Mouse (Mus musculus): ENCODE data around the gene Uaca. TPM values are rescaled to one million over a fixed set of nuclear protein-coding genes. Genes with fewer than 3 reads are reported as not detected.
A peak's percentile ranks its signal among the peaks of the same experiment; 100 is the strongest.

Uaca gene
- polyA plus RNA-seq, 1 experiment from 2014 or later, result 23.5 TPM

DNA sequence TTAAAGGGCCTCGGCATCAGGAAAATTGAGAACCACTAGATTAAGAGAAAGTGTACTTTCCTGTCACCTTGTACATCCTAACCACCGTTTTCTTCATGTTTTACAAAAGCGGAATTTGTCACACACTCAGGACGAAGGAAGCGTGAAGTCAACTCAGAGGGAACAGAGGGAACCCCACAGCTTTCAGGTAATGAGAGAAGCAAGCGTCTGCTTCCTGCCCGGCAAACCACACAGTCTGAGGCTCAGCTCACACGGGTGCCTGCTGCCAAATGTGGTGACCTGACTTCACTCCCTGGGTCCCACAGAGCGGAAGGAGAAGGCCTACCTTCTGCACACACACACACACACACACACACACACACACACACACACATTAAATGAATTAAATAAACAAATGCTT, 64.7 kb downstream of the Uaca start:
- Histone ChIP-seq H3K9ac (replicated peaks; ENCODE audit: low read depth) (no peak overlapping the region), H3K27me3 (replicated peaks; ENCODE audit: insufficient read depth, low read length) (no peaks in the 10 kb centered on the region), H3K4me3 (ENCODE audit: low read depth, low read length) (no peak overlapping the region), H3K4me1 (ENCODE audit: insufficient read depth, low read depth, low read length) (no peaks in the 10 kb centered on the region), H3K9me3 (ENCODE audit: low read length) (no peaks in the 10 kb centered on the region), H3K36me3 (ENCODE audit: insufficient read depth, low read length) (peaks cover 7% of the 10 kb centered on the region), H3K27ac (ENCODE audit: low read length) (no peak overlapping the region), H3K4me2 (replicated peaks; ENCODE audit: low read depth, low read length) (no peak overlapping the region)
- WGBS, result 70% methylated on average over 9 of the region's 9 CpGs
- ATAC-seq (no peak), DNase-seq (ENCODE audit: low spot score) (no peak)
- TF ChIP-seq EP300 (IDR thresholded peaks at IDR 0.05), result no peak
- TF ChIP-seq CTCF (IDR thresholded peaks at IDR 0.05), result no peak

DNA sequence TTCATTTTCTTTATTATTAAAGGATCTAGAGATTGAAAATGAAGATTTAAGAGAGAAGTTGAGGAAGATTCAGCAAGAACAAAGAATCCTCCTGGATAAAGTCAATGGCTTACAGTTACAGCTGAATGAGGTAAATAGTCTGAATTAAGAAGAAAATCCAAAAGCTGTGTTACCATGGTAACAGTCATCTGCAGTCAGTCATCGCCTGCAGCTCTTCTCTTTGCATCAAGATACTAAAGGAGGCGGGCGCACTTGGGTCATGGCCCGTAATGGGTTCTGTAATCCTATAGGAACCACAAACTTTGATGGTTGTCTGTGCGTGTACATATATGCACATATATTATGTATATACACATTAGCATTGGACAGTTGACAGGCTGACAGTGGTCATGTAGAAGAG, 66.7 kb downstream of the Uaca start:
- WGBS, result 92% methylated on average over 5 of the region's 5 CpGs
- no peak overlapping the region for H3K27ac ChIP-seq (ENCODE audit: low read length)
- no peaks in the 10 kb centered on the region for H3K4me1 ChIP-seq (ENCODE audit: insufficient read depth, low read depth, low read length)
- no peak overlapping the region for H3K9ac ChIP-seq (replicated peaks; ENCODE audit: low read depth)
- no peaks in the 10 kb centered on the region for H3K9me3 ChIP-seq (ENCODE audit: low read length)
- no peak for TF ChIP-seq CTCF (IDR thresholded peaks at IDR 0.05)
- no peak overlapping the region for H3K4me2 ChIP-seq (replicated peaks; ENCODE audit: low read depth, low read length)
- ATAC-seq (no peak), DNase-seq (ENCODE audit: low spot score) (no peak)
- no peak overlapping the region for H3K4me3 ChIP-seq (ENCODE audit: low read depth, low read length)
- H3K27me3 ChIP-seq (replicated peaks; ENCODE audit: insufficient read depth, low read length), result no peaks in the 10 kb centered on the region
- H3K36me3 ChIP-seq (ENCODE audit: insufficient read depth, low read length), result peaks cover 3% of the 10 kb centered on the region

DNA sequence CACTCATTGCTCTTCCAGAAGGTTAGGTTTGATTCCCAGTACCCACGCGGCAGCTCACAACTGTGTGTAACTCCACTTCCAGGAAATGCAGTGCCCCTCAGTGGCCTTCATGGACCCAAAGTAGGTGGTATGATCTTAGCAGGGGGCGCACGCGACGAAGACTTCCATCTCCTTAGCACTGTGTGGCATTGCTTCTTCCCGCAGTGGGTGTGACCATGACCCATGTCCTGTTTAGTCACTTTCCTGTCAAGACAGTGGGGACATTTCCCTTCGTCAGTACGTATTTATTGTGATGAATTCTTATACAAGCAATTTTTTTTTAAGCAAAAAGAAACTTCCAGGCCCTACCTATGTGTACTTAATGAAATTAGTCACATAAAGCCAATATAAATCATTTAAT, 70.3 kb downstream of the Uaca start:
- peaks cover 3% of the 10 kb centered on the region for H3K36me3 ChIP-seq (ENCODE audit: insufficient read depth, low read length)
- peak; percentile 45 for TF ChIP-seq CTCF (IDR thresholded peaks at IDR 0.05)
- TF ChIP-seq EP300 (IDR thresholded peaks at IDR 0.05), result peak; percentile 89
- no peaks in the 10 kb centered on the region for H3K4me1 ChIP-seq (ENCODE audit: insufficient read depth, low read depth, low read length)
- ATAC-seq, result peak; percentile 85
- H3K9ac ChIP-seq (replicated peaks; ENCODE audit: low read depth), result no peak overlapping the region
- H3K4me3 ChIP-seq (ENCODE audit: low read depth, low read length), result no peak overlapping the region
- WGBS, result 63% methylated on average over 9 of the region's 9 CpGs
- no peaks in the 10 kb centered on the region for H3K27me3 ChIP-seq (replicated peaks; ENCODE audit: insufficient read depth, low read length)
- H3K27ac ChIP-seq (ENCODE audit: low read length), result no peak overlapping the region
- peak; percentile 41 for DNase-seq (ENCODE audit: low spot score)
- no peaks in the 10 kb centered on the region for H3K9me3 ChIP-seq (ENCODE audit: low read length)
- no peak overlapping the region for H3K4me2 ChIP-seq (replicated peaks; ENCODE audit: low read depth, low read length)

DNA sequence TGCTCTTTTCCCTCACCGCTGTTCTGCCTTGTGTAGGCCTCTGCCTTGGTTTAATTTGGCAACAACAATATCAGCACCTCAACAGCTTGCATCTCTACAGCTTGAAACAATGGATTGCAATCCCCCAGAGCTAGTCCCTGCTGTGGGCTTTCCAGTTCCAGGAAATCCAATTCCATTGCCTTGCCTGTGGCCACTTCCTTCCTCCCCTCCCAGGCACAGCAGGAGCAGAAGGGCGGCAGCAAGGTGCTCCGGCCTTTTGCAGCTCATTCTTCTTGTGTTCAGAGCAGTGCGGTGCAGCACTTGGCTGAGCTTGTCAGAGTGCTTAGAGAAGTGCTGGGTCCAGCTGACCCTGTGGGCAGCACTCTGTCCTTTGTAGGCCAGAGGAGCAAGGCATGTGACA, 71.5 kb downstream of the Uaca start:
- WGBS, result 53% methylated on average over 4 of the region's 4 CpGs
- ATAC-seq (peak; percentile 88), DNase-seq (ENCODE audit: low spot score) (peak; percentile 46)
- no peaks in the 10 kb centered on the region for H3K27me3 ChIP-seq (replicated peaks; ENCODE audit: insufficient read depth, low read length)
- peak; percentile 85 for TF ChIP-seq EP300 (IDR thresholded peaks at IDR 0.05)
- 0 out of 2 replicates have a peak, but pooled peaks have one; percentile 7 for TF ChIP-seq CTCF (IDR thresholded peaks at IDR 0.05)
- H3K4me1 ChIP-seq (ENCODE audit: insufficient read depth, low read depth, low read length), result no peaks in the 10 kb centered on the region
- H3K9ac ChIP-seq (replicated peaks; ENCODE audit: low read depth), result no peak overlapping the region
- H3K4me2 ChIP-seq (replicated peaks; ENCODE audit: low read depth, low read length), result no peak overlapping the region
- H3K9me3 ChIP-seq (ENCODE audit: low read length), result no peaks in the 10 kb centered on the region
- peak overlapping the region; percentile 77 for H3K27ac ChIP-seq (ENCODE audit: low read length)
- peaks cover 3% of the 10 kb centered on the region for H3K36me3 ChIP-seq (ENCODE audit: insufficient read depth, low read length)
- no peak overlapping the region for H3K4me3 ChIP-seq (ENCODE audit: low read depth, low read length)

DNA sequence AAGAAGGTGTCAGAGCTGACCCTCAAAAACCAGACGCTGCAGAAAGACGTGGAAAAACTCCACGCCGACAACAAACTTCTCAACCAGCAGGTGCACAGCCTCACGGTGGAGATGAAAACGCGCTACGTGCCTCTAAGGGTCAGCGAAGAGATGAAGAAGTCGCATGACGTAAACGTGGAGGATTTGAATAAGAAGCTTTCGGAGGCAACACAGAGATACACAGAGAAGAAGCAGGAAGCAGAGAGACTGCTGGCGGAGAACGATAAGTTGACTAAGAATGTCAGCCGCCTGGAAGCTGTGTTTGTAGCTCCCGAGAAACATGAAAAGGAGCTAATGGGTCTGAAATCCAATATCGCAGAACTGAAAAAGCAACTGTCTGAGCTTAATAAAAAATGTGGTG, 76.1 kb downstream of the Uaca start:
- Histone ChIP-seq H3K9ac (replicated peaks; ENCODE audit: low read depth) (no peak overlapping the region), H3K9me3 (ENCODE audit: low read length) (no peaks in the 10 kb centered on the region), H3K27ac (ENCODE audit: low read length) (no peak overlapping the region), H3K27me3 (replicated peaks; ENCODE audit: insufficient read depth, low read length) (no peaks in the 10 kb centered on the region), H3K4me1 (ENCODE audit: insufficient read depth, low read depth, low read length) (no peaks in the 10 kb centered on the region), H3K4me2 (replicated peaks; ENCODE audit: low read depth, low read length) (no peak overlapping the region), H3K4me3 (ENCODE audit: low read depth, low read length) (no peak overlapping the region), H3K36me3 (ENCODE audit: insufficient read depth, low read length) (peaks cover 6% of the 10 kb centered on the region; the same call in 1 of the 2 replicates)
- WGBS, result 88% methylated on average over 18 of the region's 18 CpGs
- no peak for ATAC-seq
- TF ChIP-seq CTCF (IDR thresholded peaks at IDR 0.05), result no peak
- no peak for TF ChIP-seq EP300 (IDR thresholded peaks at IDR 0.05)
- DNase-seq (ENCODE audit: low spot score), result no peak

DNA sequence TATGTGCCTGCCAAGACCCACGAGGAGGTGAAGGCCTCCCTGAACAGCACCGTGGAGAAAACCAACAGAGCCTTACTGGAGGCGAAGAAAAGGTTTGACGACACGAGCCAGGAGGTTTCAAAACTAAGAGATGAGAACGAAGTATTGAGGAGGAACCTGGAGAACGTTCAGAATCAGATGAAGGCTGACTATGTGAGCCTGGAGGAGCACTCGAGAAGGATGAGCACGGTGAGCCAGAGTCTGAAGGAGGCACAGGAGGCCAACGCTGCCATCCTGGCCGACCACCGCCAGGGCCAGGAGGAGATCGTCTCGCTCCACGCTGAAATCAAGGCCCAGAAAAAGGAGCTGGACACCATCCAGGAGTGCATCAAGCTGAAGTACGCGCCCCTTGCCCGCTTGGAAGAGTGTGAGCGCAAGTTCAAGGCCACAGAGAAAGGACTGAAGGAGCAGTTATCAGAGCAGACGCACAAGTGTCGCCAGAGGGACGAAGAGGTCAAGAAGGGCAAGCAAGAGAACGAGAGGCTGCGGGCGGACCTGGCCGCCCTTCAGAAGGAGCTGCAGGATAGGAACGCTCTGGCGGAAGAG, 76.7 kb downstream of the Uaca start:
- Histone ChIP-seq H3K27ac (ENCODE audit: low read length) (no peak overlapping the region), H3K4me3 (ENCODE audit: low read depth, low read length) (no peak overlapping the region), H3K27me3 (replicated peaks; ENCODE audit: insufficient read depth, low read length) (no peaks in the 10 kb centered on the region), H3K4me2 (replicated peaks; ENCODE audit: low read depth, low read length) (no peak overlapping the region), H3K9ac (replicated peaks; ENCODE audit: low read depth) (no peak overlapping the region), H3K9me3 (ENCODE audit: low read length) (no peaks in the 10 kb centered on the region), H3K36me3 (ENCODE audit: insufficient read depth, low read length) (peaks cover 6% of the 10 kb centered on the region; the same call in 1 of the 2 replicates), H3K4me1 (ENCODE audit: insufficient read depth, low read depth, low read length) (no peaks in the 10 kb centered on the region)
- WGBS, result 67% methylated on average over 28 of the region's 28 CpGs
- TF ChIP-seq CTCF (IDR thresholded peaks at IDR 0.05), result no peak
- TF ChIP-seq EP300 (IDR thresholded peaks at IDR 0.05), result no peak
- DNase-seq (ENCODE audit: low spot score) (no peak), ATAC-seq (no peak)

Data from lung, postnatal 0 days (tissue).